Mouse (Mus musculus) lung, embryonic 14.5 days (tissue): Measurements from ENCODE around the gene Sptb. TPM values are rescaled to one million over a fixed set of nuclear protein-coding genes. Genes with fewer than 3 reads are reported as not detected.

Source experiments
- ATAC-seq: fragments of 200-750 bp; cut with Nextera tagmentation; 2 replicates; pipeline ENCODE4 v1.8.0; 2017; ENCODE audit warnings: mild to moderate bottlenecking, moderate TSS enrichment, moderate library complexity; ENCODE audit not compliant: insufficient read depth
- DNase-seq: peaks from one replicate; pipeline ENCODE4 v3.0.0-alpha.2; 2015
- H3K27ac ChIP-seq: fragments of 300-500 bp; sonication (generic); 2 replicates; pipeline ENCODE4 v1.5.1; 2014; ENCODE audit warnings: low read depth, mild to moderate bottlenecking, moderate library complexity
- H3K27me3 ChIP-seq: fragments of 300-500 bp; sonication (generic); 2 replicates; pipeline ENCODE4 v1.6.1; 2014; ENCODE audit warnings: low read length, control low read depth; ENCODE audit not compliant: insufficient read depth
- H3K36me3 ChIP-seq: fragments of 300-500 bp; sonication (generic); 2 replicates; pipeline ENCODE4 v1.6.1; 2014; ENCODE audit warnings: control low read depth; ENCODE audit not compliant: insufficient read depth
- H3K4me1 ChIP-seq: fragments of 300-500 bp; sonication (generic); 2 replicates; pipeline ENCODE4 v1.6.1; 2014; ENCODE audit warnings: antibody characterized with exemption, control low read depth; ENCODE audit not compliant: insufficient read depth
- H3K4me2 ChIP-seq: fragments of 300-500 bp; sonication (generic); 2 replicates; pipeline ENCODE4 v1.6.1; 2014; ENCODE audit warnings: mild to moderate bottlenecking
- H3K4me3 ChIP-seq: fragments of 300-500 bp; sonication (generic); 2 replicates; pipeline ENCODE4 v1.5.1; 2014; ENCODE audit warnings: low read depth, low read length
- H3K9ac ChIP-seq: fragments of 300-500 bp; sonication (generic); 2 replicates; pipeline ENCODE4 v1.6.1; 2014
- H3K9me3 ChIP-seq: fragments of 300-500 bp; sonication (generic); 2 replicates; pipeline ENCODE4 v1.6.1; 2016; ENCODE audit warnings: low read depth, low read length, control low read depth
- CTCF ChIP-seq: IDR thresholded peaks from 2 replicates; pipeline ENCODE4 v1.5.1; 2016; ENCODE audit warnings: antibody characterized with exemption, low read depth
- WGBS: fragments of 180-500 bp; shearing (Covaris S2); extraction: QIAGEN DNeasy Blood & Tissue Kit; methylation state at CpG from one replicate; pipeline ENCODE4 v1.1.7; 2014; 5-methylcytosine and 5-hydroxymethylcytosine counted together
- polyA plus RNA-seq: library from polyadenylated mRNA; unstranded; fragments of >200 nt; fragmentation: Nextera tagmentation; extraction: Ambion mirVana; gene quantifications from 2 replicates; pipeline ENCODE4 v1.2.1, GENCODE M21; 2014

Sptb gene
- polyA plus RNA-seq, 1 experiment from 2014 or later: 1.2 TPM

DNA sequence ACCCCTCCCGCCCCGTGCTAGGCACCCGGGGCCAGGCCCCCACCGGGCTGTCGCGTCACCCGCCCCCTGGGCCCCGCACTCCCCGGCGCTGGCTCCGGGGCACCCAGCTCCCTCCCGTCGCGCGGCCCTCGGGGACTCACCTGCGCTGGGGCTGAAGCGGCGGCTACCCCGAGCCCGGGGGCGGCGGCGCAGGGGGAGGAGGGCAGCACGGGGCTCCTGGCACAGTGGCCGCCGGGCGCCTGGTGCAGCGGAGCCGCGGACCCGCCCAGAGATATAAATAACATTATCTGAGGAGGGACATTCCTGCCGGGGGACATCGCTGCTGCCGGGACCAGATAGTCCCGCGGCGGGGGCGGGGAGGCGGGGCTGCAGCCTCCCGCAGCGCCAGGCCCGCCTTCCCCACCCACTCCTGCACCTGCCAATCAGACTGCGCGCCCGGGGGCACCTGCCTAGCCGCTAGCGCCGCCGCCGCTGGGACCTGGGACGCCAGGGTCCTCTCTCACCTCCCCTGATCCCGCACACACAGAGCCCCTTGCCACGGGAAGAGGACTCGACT, 474 bp downstream of the Sptb start:
- WGBS: 1% methylated on average over 53 of the region's 55 CpGs
- peaks cover 59% of the 10 kb centered on the region for H3K27me3 ChIP-seq
- peak; percentile 50 for DNase-seq

GRCm38 (mm10) chr12:76708956-76709794, 1.2 kb downstream of the Sptb start:
- H3K27me3 ChIP-seq: peaks cover 59% of the 10 kb centered on the region
- no peaks in the 10 kb centered on the region for H3K36me3 ChIP-seq
- peak overlapping the region; percentile 61 for H3K4me3 ChIP-seq
- H3K27ac ChIP-seq: peak overlapping the region; percentile 38; the same call in 1 of the 2 replicates
- peak; percentile 45 for ATAC-seq
- H3K9me3 ChIP-seq: no peaks in the 10 kb centered on the region
- H3K4me1 ChIP-seq: no peaks in the 10 kb centered on the region
- H3K4me2 ChIP-seq: peak overlapping the region; percentile 100
- TF ChIP-seq CTCF: no peak
- WGBS: 5% methylated on average over 30 of the region's 34 CpGs
- peak overlapping the region; percentile 58 for H3K9ac ChIP-seq
- DNase-seq: peak; percentile 46

More for the DNA sequence above, 474 bp downstream of the Sptb start:
- H3K9ac ChIP-seq: peak overlapping the region; percentile 58
- peak overlapping the region; percentile 38; the same call in 1 of the 2 replicates for H3K27ac ChIP-seq
- H3K4me2 ChIP-seq: peak overlapping the region; percentile 100
- H3K9me3 ChIP-seq: no peaks in the 10 kb centered on the region
- no peak for TF ChIP-seq CTCF
- no peaks in the 10 kb centered on the region for H3K36me3 ChIP-seq
- H3K4me3 ChIP-seq: peak overlapping the region; percentile 61
- ATAC-seq: peak; percentile 87
- no peaks in the 10 kb centered on the region for H3K4me1 ChIP-seq

GRCm38 (mm10) chr12:76708181-76708580, 2.2 kb downstream of the Sptb start:
- H3K27me3 ChIP-seq: peaks cover 55% of the 10 kb centered on the region
- H3K9ac ChIP-seq: no peak overlapping the region
- peak overlapping the region; percentile 61; the same call in 1 of the 2 replicates for H3K4me3 ChIP-seq
- no peak overlapping the region for H3K27ac ChIP-seq
- WGBS: 55% methylated on average over 3 of the region's 3 CpGs
- ATAC-seq: no peak
- peak overlapping the region; percentile 4; the same call in 1 of the 2 replicates for H3K4me2 ChIP-seq
- no peaks in the 10 kb centered on the region for H3K4me1 ChIP-seq
- TF ChIP-seq CTCF: no peak
- no peak for DNase-seq
- no peaks in the 10 kb centered on the region for H3K36me3 ChIP-seq
- no peaks in the 10 kb centered on the region for H3K9me3 ChIP-seq

DNA sequence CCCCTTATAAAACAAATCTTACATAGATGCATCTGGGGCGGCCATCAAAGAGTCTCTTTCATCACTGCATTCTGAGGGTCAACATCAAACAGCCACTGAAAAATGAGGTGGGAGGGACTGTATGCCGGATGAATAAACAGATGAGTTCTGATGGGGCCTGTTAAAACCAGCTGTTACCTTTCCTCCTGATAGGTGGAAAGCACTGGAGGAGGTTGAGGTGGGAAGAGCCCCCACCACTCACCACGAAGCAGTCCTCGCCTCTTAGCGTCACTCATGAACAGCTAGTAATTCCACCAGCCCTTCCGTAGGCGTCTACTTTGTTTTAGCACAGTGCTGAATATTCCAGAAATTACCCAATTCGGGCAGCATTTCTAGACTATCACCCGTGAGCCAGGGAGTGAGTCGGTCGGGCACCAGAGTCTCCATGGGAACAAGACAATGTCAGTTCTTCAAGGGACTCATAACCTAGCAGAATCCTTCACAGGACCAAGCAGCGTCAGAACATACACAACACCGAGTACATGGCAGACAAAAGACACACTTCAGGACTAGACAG, 13.9 kb downstream of the Sptb start:
- Histone ChIP-seq H3K36me3 (no peaks in the 10 kb centered on the region), H3K27me3 (no peaks in the 10 kb centered on the region), H3K9me3 (no peaks in the 10 kb centered on the region), H3K4me1 (no peaks in the 10 kb centered on the region), H3K4me3 (no peak overlapping the region), H3K4me2 (no peak overlapping the region), H3K9ac (no peak overlapping the region), H3K27ac (no peak overlapping the region)
- WGBS: 57% methylated on average over 13 of the region's 13 CpGs
- DNase-seq (no peak), ATAC-seq (no peak)
- TF ChIP-seq CTCF: no peak

DNA sequence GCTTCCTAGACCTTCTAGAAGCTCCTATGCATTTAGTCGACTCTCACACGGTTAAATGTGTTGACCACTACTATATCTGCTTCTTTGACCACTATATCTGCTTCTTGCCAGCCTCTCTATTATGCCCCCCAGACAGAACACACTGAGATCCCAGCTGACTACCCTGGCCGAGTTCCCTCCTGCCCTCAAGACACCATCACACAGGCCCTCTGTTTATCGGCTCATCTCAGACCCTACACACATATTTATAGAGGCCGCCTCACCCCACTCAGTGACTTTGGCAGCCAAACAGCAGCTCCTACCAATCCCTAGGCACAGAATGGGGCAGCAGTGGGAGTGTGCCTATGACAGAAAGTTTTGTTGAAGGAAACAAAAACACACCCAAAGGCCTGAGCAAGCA, 14.6 kb downstream of the Sptb start:
- no peak overlapping the region for H3K4me2 ChIP-seq
- H3K9me3 ChIP-seq: no peaks in the 10 kb centered on the region
- H3K4me1 ChIP-seq: no peaks in the 10 kb centered on the region
- H3K27ac ChIP-seq: no peak overlapping the region
- H3K27me3 ChIP-seq: no peaks in the 10 kb centered on the region
- no peaks in the 10 kb centered on the region for H3K36me3 ChIP-seq
- H3K9ac ChIP-seq: no peak overlapping the region
- TF ChIP-seq CTCF: no peak
- ATAC-seq (no peak), DNase-seq (no peak)
- WGBS: 60% methylated on average over 5 of the region's 5 CpGs
- no peak overlapping the region for H3K4me3 ChIP-seq

GRCm38 (mm10) chr12:76694801-76695505, 15.4 kb downstream of the Sptb start:
- DNase-seq (peak; percentile 72), ATAC-seq (peak; percentile 62; the same call in 1 of the 2 replicates)
- H3K4me1 ChIP-seq: no peaks in the 10 kb centered on the region
- H3K36me3 ChIP-seq: no peaks in the 10 kb centered on the region
- H3K9me3 ChIP-seq: no peaks in the 10 kb centered on the region
- WGBS: 5% methylated on average over 17 of the region's 17 CpGs
- H3K4me3 ChIP-seq: no peak overlapping the region; the same call in 1 of the 2 replicates
- peak overlapping the region; percentile 27; the same call in 1 of the 2 replicates for H3K9ac ChIP-seq
- 0 out of 2 replicates have a peak, but pooled peaks have one; percentile 10 for TF ChIP-seq CTCF
- peak overlapping the region; percentile 57 for H3K4me2 ChIP-seq
- no peaks in the 10 kb centered on the region for H3K27me3 ChIP-seq
- no peak overlapping the region for H3K27ac ChIP-seq
